Mouse (Mus musculus) neural tube, embryonic 11.5 days (tissue): ENCODE data around the gene Hoxa5. TPM values are rescaled to one million over a fixed set of nuclear protein-coding genes. Genes with fewer than 3 reads are reported as not detected.

ENCODE experiments used
- ATAC-seq: fragments of 200-750 bp; cut with Nextera tagmentation; 2 replicates; pipeline ENCODE4 v1.8.0; 2017; ENCODE audit warnings: moderate number of reproducible peaks, mild to moderate bottlenecking, moderate TSS enrichment, moderate library complexity; ENCODE audit not compliant: insufficient read depth, low FRiP score, low TSS enrichment
- DNase-seq: peaks from one replicate; pipeline ENCODE4 v3.0.0-alpha.2; 2015; ENCODE audit warnings: low spot score
- H3K27ac ChIP-seq: fragments of 300-500 bp; sonication (generic); 2 replicates; pipeline ENCODE4 v1.5.1; 2014; ENCODE audit warnings: low read depth, mild to moderate bottlenecking, low read length
- H3K27me3 ChIP-seq: fragments of 300-500 bp; sonication (generic); 2 replicates; pipeline ENCODE4 v1.6.1; 2014; ENCODE audit warnings: mild to moderate bottlenecking, low read length, mixed read lengths; ENCODE audit not compliant: control insufficient read depth, insufficient read depth
- H3K36me3 ChIP-seq: fragments of 300-500 bp; sonication (generic); 2 replicates; pipeline ENCODE4 v1.6.1; 2014; ENCODE audit warnings: mild to moderate bottlenecking, low read length, moderate library complexity, mixed read lengths; ENCODE audit not compliant: control insufficient read depth, insufficient read depth
- H3K4me1 ChIP-seq: fragments of 300-500 bp; sonication (generic); 2 replicates; pipeline ENCODE4 v1.6.1; 2014; ENCODE audit warnings: low read length, mixed read lengths; ENCODE audit not compliant: control insufficient read depth, insufficient read depth
- H3K4me2 ChIP-seq: fragments of 300-500 bp; sonication (generic); 2 replicates; pipeline ENCODE4 v1.6.1; 2014; ENCODE audit warnings: low read depth, mild to moderate bottlenecking, moderate library complexity
- H3K4me3 ChIP-seq: fragments of 300-500 bp; sonication (generic); 2 replicates; pipeline ENCODE4 v1.5.1; 2014; ENCODE audit warnings: low read depth, low read length
- H3K9ac ChIP-seq: fragments of 300-500 bp; sonication (generic); 2 replicates; pipeline ENCODE4 v1.6.1; 2014; ENCODE audit warnings: mild to moderate bottlenecking, low read length
- H3K9me3 ChIP-seq: fragments of 300-500 bp; sonication (generic); 2 replicates; pipeline ENCODE4 v1.6.1; 2016; ENCODE audit warnings: low read length; ENCODE audit not compliant: control insufficient read depth
- WGBS: fragments of 180-500 bp; shearing (Covaris S2); extraction: QIAGEN DNeasy Blood & Tissue Kit; methylation state at CpG from one replicate; pipeline ENCODE4 v1.1.7; 2014; 5-methylcytosine and 5-hydroxymethylcytosine counted together
- polyA plus RNA-seq: library from polyadenylated mRNA; unstranded; fragments of >200 nt; fragmentation: Nextera tagmentation; extraction: Ambion mirVana; gene quantifications from 2 replicates; pipeline ENCODE4 v1.2.1, GENCODE M21; 2014

The Hoxa5 gene
- polyA plus RNA-seq, 1 experiment from 2014 or later: 53.4 TPM

- Histone ChIP-seq H3K27ac (peak overlapping the region; percentile 100), H3K4me2 (peak overlapping the region; percentile 99), H3K36me3 (no peaks in the 10 kb centered on the region), H3K4me3 (peak overlapping the region; percentile 87), H3K27me3 (peaks cover 13% of the 10 kb centered on the region; the same call in 1 of the 2 replicates), H3K9ac (peak overlapping the region; percentile 99), H3K4me1 (peaks cover 15% of the 10 kb centered on the region), H3K9me3 (no peaks in the 10 kb centered on the region)
- ATAC-seq (no peak), DNase-seq (peak; percentile 60)
- WGBS: 6% methylated on average over 32 of the region's 32 CpGs
These were observed 15.8 kb upstream of the Hoxa5 start for GRCm38 (mm10) chr6:52220003-52220864.

DNA sequence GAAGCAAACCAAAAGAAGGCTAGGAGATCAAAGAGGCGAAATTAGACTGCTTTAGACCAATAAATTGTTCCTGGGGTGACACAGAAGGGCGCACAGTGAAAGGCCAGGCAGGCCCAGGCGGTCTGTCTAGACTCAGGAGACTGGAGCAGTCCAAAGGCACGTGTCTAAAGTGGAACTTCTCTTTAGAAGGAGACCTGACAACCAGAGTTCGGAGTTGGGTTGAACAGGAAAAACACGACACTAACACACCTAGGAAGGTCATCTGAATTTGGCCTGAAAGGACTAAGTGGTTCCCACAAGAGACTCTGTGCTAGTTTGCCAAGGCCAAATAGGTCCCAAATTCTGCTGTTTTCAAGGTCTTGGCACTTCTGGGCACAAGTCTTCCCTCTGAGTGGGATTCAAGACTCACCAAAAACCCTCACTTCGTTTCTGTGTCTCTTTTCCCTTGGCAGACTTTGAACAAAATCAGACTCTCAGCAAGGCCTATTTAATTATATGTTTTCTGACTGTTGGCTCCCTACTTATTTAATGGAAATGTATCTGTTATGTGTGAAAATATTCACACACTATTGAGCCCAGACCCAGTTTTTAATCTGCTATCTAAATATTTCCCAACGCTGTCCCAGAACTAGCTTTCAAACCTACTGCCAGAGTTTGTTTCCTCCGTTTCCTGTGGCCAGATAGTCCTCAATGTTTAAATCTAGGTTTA, 15.0 kb upstream of the Hoxa5 start:
- H3K9me3 ChIP-seq: no peaks in the 10 kb centered on the region
- H3K9ac ChIP-seq: peak overlapping the region; percentile 99
- H3K4me2 ChIP-seq: peak overlapping the region; percentile 99
- H3K36me3 ChIP-seq: no peaks in the 10 kb centered on the region
- H3K27me3 ChIP-seq: peaks cover 8% of the 10 kb centered on the region; the same call in 1 of the 2 replicates
- peak overlapping the region; percentile 87 for H3K4me3 ChIP-seq
- H3K27ac ChIP-seq: peak overlapping the region; percentile 100
- DNase-seq (peak; percentile 57), ATAC-seq (no peak)
- peaks cover 19% of the 10 kb centered on the region for H3K4me1 ChIP-seq
- WGBS: 12% methylated on average over 9 of the region's 9 CpGs

DNA sequence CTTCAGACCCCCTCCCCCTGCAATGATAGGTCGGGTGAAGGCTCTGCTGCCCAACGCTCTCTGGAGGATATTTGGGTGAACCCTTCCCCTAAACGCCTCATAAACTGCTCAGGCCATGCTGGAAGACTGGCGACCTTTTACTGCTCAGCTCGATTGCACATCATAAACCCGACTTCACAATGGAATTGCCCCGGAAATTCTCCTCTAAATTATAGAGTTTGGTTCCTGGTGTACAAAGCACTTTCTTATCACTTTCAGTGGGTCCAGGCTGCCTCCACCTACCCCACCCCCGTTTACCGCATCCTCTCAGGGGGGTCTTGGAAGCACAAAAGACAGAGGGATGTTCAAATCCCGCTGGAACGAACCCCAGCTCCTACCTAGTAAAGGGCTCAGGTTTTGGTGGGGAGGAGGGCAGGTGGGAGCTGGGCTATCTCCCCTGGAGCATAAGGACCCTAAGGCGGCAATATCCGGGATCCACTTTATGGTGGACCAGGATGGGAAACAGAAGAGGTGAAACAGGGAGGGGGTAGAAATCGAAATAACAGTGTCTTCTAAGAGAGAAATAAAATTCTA, 14.3 kb upstream of the Hoxa5 start:
- Histone ChIP-seq H3K27me3 (peaks cover 7% of the 10 kb centered on the region; the same call in 1 of the 2 replicates), H3K4me3 (peak overlapping the region; percentile 87), H3K36me3 (no peaks in the 10 kb centered on the region), H3K9me3 (no peaks in the 10 kb centered on the region), H3K9ac (peak overlapping the region; percentile 99), H3K4me2 (peak overlapping the region; percentile 99), H3K27ac (peak overlapping the region; percentile 100), H3K4me1 (peaks cover 23% of the 10 kb centered on the region)
- ATAC-seq: no peak
- DNase-seq: peak; percentile 68
- WGBS: 4% methylated on average over 14 of the region's 14 CpGs

GRCm38 (mm10) chr6:52217895-52218642, 13.7 kb upstream of the Hoxa5 start:
- no peaks in the 10 kb centered on the region for H3K36me3 ChIP-seq
- peaks cover 24% of the 10 kb centered on the region for H3K4me1 ChIP-seq
- ATAC-seq: no peak
- H3K9me3 ChIP-seq: no peaks in the 10 kb centered on the region
- H3K4me3 ChIP-seq: peak overlapping the region; percentile 87
- peak overlapping the region; percentile 99 for H3K4me2 ChIP-seq
- peak overlapping the region; percentile 99 for H3K9ac ChIP-seq
- peak overlapping the region; percentile 100 for H3K27ac ChIP-seq
- peaks cover 7% of the 10 kb centered on the region; the same call in 1 of the 2 replicates for H3K27me3 ChIP-seq
- 2% methylated on average over 23 of the region's 23 CpGs for WGBS
- DNase-seq: no peak

- peak; percentile 80 for ATAC-seq
- peak; percentile 91 for DNase-seq
- 0% methylated on average over 24 of the region's 25 CpGs for WGBS
- peak overlapping the region; percentile 100 for H3K27ac ChIP-seq
- no peaks in the 10 kb centered on the region for H3K9me3 ChIP-seq
- peak overlapping the region; percentile 87 for H3K4me3 ChIP-seq
- no peaks in the 10 kb centered on the region for H3K36me3 ChIP-seq
- H3K27me3 ChIP-seq: peaks cover 4% of the 10 kb centered on the region; the same call in 1 of the 2 replicates
- H3K4me1 ChIP-seq: peaks cover 26% of the 10 kb centered on the region
- peak overlapping the region; percentile 99 for H3K9ac ChIP-seq
- peak overlapping the region; percentile 99 for H3K4me2 ChIP-seq
These were observed 13.0 kb upstream of the Hoxa5 start for GRCm38 (mm10) chr6:52217459-52217768.

- ATAC-seq: peak; percentile 22
- Histone ChIP-seq H3K27ac (peak overlapping the region; percentile 100), H3K4me3 (peak overlapping the region; percentile 87), H3K36me3 (no peaks in the 10 kb centered on the region), H3K27me3 (peaks cover 4% of the 10 kb centered on the region; the same call in 1 of the 2 replicates), H3K4me1 (peaks cover 23% of the 10 kb centered on the region), H3K9ac (peak overlapping the region; percentile 99), H3K4me2 (peak overlapping the region; percentile 99), H3K9me3 (no peaks in the 10 kb centered on the region)
- DNase-seq: no peak
- WGBS: under 1% methylated on average over 60 of the region's 60 CpGs
These were observed 12.5 kb upstream of the Hoxa5 start for GRCm38 (mm10) chr6:52216691-52217458.

DNA sequence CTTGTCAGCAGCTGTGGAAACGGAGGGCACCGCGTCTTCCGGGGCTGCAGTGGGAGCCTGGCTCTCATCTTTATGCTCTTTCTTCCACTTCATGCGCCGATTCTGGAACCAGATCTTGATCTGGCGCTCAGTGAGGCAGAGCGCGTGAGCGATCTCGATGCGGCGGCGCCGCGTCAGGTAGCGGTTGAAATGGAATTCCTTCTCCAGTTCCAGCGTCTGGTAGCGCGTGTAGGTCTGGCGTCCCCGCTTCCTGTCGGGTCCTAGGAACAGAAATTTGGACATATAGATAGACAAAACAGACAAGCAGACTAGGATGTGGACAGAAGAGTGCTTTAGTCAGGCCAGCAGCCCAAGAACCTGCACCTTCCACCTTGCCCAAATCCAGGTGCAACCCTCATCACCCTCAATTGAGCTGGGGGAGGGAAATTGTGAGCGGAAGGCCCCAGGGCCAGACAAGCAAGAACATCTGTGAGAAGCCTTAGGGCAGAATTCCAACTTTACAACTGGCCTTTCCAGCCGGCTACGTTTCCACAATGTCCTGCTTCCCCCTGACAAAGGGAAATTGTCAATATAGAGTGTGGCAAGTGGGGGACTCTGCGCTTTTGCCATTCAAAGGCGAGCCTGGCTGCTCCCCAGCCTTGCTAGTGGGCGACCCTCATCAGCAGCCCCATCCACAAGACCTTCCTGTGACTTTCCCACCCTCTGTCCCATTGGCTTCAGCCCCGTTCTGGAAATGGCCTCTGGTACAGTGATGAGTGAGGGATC, 11.6 kb upstream of the Hoxa5 start:
- H3K36me3 ChIP-seq: no peaks in the 10 kb centered on the region
- H3K4me3 ChIP-seq: peak overlapping the region; percentile 87
- WGBS: under 1% methylated on average over 30 of the region's 30 CpGs
- peak overlapping the region; percentile 99 for H3K9ac ChIP-seq
- H3K4me1 ChIP-seq: peaks cover 21% of the 10 kb centered on the region
- peak overlapping the region; percentile 99 for H3K4me2 ChIP-seq
- ATAC-seq (no peak), DNase-seq (no peak)
- H3K27me3 ChIP-seq: peaks cover 4% of the 10 kb centered on the region; the same call in 1 of the 2 replicates
- peak overlapping the region; percentile 100 for H3K27ac ChIP-seq
- no peaks in the 10 kb centered on the region for H3K9me3 ChIP-seq
